Mouse (Mus musculus): ENCODE measurements around the gene Eif5a.
A peak's percentile ranks its signal among the peaks of the same experiment; 100 is the strongest.
"Not testable (repeated sequence)": the region's sequence is repeated elsewhere in the genome, so short reads cannot be mapped to it uniquely, and the experiment has no call there.

Gene Eif5a

GRCm38 (mm10) chr11:69922012-69922756 is 426 bp upstream of the Eif5a start:
- no peak for DNase-seq (ENCODE audit: low spot score in 2 of 2)

GRCm38 (mm10) chr11:69920266-69921031 is 1.3 kb downstream of the Eif5a start:
- DNase-seq (ENCODE audit: low spot score in 2 of 2) = peak in 1 of 2 experiments; percentile 36

GRCm38 (mm10) chr11:69919661-69920265 is 2.0 kb downstream of the Eif5a start:
- DNase-seq (ENCODE audit: low spot score in 2 of 2) = peak in 1 of 2 experiments; percentile 25

- no peak for DNase-seq (ENCODE audit: low spot score in 2 of 2)
These were observed 2.7 kb downstream of the Eif5a start for GRCm38 (mm10) chr11:69919053-69919452.

- DNase-seq (ENCODE audit: low spot score in 2 of 2) = no peak
These were observed 3.6 kb downstream of the Eif5a start for GRCm38 (mm10) chr11:69918118-69918517.

- DNase-seq (ENCODE audit: low spot score in 2 of 2) = no peak
These were observed 4.3 kb downstream of the Eif5a start for GRCm38 (mm10) chr11:69917379-69917948.

- DNase-seq (ENCODE audit: low spot score in 2 of 2) = not testable (repeated sequence)
These were observed 4.9 kb downstream of the Eif5a start for GRCm38 (mm10) chr11:69916652-69917378.

GRCm38 (mm10) chr11:69915667-69916627 is 5.8 kb downstream of the Eif5a start:
- DNase-seq (ENCODE audit: low spot score in 2 of 2) = no peak

GRCm38 (mm10) chr11:69914917-69915430 is 6.8 kb downstream of the Eif5a start:
- DNase-seq (ENCODE audit: low spot score in 2 of 2) = no peak

- DNase-seq (ENCODE audit: low spot score in 2 of 2) = no peak
These were observed 7.4 kb downstream of the Eif5a start for GRCm38 (mm10) chr11:69914372-69914764.

GRCm38 (mm10) chr11:69913554-69914371 is 8.0 kb downstream of the Eif5a start, which contains the start of gene Gps2:
Gene Gps2 (plus strand): TSS chr11:69913888.
- DNase-seq (ENCODE audit: low spot score in 2 of 2) = peak; percentile 90 to 92

GRCm38 (mm10) chr11:69912716-69913530 is 8.8 kb downstream of the Eif5a start:
- DNase-seq (ENCODE audit: low spot score in 2 of 2) = no peak

GRCm38 (mm10) chr11:69911701-69912100 is 10.1 kb downstream of the Eif5a start:
- DNase-seq (ENCODE audit: low spot score in 2 of 2) = no peak

- DNase-seq (ENCODE audit: low spot score in 2 of 2) = no peak
These were observed 10.8 kb downstream of the Eif5a start for GRCm38 (mm10) chr11:69910781-69911560.

GRCm38 (mm10) chr11:69910177-69910576 is 11.6 kb downstream of the Eif5a start:
- no peak for DNase-seq (ENCODE audit: low spot score in 2 of 2)

GRCm38 (mm10) chr11:69909174-69909573 is 12.6 kb downstream of the Eif5a start:
- DNase-seq (ENCODE audit: low spot score in 2 of 2) = no peak

- DNase-seq (ENCODE audit: low spot score in 2 of 2) = no peak
These were observed 13.1 kb downstream of the Eif5a start for GRCm38 (mm10) chr11:69908645-69909044.

- DNase-seq (ENCODE audit: low spot score in 2 of 2) = no peak
These were observed 17.4 kb downstream of the Eif5a start for GRCm38 (mm10) chr11:69904311-69904710.
